Mouse (Mus musculus) liver, adult 10 weeks (tissue): ENCODE data around the gene Apoc1. TPM values are rescaled to one million over a fixed set of nuclear protein-coding genes. Genes with fewer than 3 reads are reported as not detected.

ENCODE experiments used
- polyA plus RNA-seq: library from polyadenylated mRNA; stranded (reverse); fragments of 350-450 nt; fragmentation: Illumina TruSeq; extraction: RNeasy Lipid Tissue Mini Kit (QIAGEN cat#74804); gene quantifications from one replicate; pipeline ENCODE4 v1.2.3, GENCODE M21; 2014; ENCODE audit warnings: low read depth, low replicate concordance

The Apoc1 gene
- polyA plus RNA-seq: 3,872 TPM

DNA sequence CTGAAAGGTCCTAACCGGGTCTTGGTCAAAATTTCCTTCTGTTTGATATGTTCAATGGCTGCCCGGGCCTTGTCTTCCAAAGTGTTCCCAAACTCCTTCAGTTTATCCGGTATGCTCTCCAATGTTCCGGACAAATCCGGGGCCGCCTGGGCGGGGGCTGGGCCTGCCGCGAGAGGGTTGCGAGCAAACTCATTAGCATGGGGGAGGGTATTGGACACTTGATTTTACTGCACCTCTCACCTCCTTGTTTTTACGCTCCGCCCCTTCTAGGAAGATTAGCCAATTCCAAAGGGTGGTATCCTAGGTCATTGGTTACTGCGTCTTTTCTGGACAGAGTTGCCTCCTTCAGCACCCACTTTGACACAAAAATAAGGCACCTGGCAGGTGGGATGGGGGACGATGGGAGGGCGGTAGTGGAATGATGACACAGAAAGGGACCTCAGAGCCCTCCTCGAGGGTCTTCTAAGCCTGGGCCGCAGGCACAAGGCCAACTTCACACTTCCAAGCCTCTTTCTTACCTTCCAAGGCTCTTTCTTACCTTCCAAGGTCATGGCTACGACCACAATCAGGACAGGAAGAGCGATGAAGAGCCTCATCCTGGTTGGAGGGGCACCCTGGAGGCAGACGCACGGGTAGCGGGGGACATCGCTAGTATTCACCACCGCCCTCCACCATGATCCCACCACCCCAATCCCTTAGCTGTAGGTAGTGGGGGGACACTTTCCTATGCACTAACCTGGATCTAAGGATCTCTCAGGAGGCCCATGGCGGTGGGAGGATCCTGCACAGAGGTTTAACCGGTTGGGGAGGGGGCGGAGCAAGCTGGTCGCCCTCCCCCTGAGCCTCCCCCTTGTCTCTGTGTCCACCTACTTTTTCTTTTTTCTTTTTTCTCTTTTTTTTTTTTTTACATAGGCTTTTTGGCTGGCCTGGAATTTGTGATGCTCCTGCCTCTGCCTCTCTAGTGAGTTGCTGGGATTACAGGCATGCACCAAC is at the start of gene Apoc1:
Apoc1 (minus strand) TSS at position 788 of the 993 bp plus-strand sequence.

DNA sequence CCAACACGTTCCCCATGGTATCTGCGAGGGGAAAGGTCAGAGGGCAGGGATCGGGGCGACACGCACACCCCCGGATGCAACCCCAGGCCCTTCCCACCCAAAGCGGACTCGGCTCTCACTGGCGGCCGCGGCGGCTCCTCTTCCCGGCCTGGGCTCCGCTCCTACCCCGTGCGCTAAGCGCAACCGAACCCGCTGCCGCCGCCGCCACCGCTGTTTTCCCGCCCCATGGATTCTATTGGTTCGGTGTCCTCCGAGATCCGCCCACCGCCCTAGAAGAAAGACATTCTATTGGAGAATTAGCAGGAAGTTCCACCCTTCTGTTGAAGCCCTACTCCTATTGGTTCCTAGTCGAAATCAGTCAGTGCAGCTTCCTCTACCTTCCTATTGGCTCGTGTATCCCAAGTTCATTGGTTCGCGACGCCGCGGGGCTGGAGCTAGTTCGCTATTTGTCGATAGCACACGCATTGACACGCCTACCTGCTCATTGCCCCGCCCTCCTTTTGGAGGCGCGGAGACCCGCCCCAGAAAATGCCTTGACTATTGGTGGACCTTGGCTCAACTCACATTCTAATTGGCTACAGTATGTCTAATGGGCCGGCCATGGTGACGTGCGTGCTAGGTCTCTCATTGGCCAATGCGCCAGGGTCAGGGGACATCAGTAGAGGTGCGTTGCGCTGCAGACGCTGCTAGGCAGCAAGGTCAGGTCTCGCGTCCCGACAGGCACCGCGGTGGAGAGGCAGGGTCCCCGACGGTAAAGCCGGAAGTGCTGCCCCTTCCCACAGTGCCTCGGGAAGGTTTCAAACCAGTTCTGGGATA is 23.0 kb upstream of the Apoc1 start, which contains the start of gene Tomm40:
Tomm40 (minus strand) TSS at position 200 of the 816 bp plus-strand sequence.

DNA sequence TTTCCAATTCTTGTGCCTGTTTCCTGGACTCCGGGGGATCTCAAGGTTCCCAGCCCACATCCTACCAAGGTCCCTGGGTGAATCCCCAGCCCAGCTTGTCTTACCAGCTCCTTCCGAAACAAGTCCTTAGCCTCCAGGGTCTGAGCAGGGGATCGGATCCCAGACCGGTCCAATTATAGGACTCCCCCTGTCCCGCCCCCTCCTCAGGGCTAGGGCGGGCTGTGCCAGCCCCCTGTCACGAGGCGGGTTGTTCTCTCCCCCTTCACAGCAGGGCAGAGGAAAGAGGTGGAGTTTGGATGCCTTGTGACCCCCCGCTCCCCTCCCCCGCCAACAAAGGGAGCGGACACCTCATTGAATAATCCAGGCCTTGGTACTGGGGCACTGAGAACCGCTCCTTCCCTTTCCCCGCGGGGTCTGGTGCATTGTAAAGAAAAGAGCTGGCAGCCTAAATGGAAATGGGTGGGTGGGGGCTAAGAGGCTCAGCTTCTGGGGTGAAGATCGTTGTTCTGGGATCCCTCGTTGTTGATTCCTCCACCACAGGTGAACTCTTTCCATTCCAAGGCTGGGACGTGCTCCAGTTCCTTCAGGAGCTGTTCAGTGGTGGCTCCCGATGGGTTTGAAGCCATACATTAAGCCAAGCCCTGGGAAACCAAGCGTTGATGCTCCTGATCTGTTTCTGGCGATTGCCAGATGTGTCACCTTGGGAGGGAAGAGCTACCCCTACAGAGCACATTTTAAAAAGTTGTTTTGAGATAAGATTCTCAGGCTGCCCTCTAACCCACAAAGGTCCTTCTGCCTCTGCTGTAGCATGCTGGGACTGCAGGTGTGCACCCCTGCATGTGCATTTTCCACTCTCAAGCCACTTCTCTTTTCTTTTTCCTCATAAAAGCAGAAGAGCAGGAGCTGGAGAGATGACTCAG is 6.7 kb upstream of the Apoc1 start, which contains the start of gene Apoe:
Apoe (minus strand) TSS at position 282 of the 920 bp plus-strand sequence.

DNA sequence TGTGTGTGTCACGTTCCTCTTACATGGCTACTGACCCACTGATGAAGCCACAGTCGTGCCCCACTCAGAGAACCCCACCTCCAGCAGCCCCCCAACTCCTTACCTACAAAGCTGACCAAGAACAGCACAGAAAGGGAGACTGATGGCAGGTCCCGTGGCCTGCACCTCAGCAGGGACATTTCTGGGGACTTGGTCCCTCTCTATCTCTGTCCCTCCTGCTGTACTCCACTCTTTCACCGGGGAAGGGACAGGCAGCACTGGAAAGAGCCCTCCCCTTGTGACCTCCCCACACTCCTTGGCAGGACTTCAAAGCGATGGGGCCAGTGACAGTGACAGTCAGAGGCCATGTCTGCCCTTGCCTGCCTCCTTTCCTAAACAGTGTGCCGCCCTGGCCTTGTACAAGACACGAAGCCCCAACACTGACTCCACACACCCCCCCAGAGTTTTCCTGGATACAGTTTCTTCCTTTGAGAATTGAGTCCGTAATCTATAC is 11.2 kb downstream of the Apoc1 start, which contains the start of the genes Gm44805 and Apoc4:
Gm44805 (minus strand) TSS at position 222 of the 493 bp plus-strand sequence.
Apoc4 (minus strand) TSS at position 278 of the 493 bp plus-strand sequence.

DNA sequence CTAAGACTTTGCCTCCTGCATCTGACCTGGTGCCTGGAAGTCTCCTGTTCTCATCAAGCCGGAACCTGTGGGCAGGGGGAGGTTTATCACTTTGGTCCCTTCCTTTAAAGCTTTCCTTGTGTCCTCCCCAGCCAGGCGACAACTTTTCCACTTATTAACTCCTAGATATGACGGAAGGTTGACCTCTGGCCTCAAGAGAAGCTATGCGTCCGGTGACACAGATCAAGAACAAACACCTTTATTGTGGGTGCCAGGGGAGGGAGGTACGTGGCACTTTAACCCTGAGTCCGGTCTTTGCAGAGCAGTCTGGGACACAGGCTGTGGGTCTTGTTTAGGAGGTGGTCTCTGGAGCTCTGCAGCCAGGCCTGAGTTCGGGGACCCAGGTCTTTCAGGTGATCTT is 14.6 kb downstream of the Apoc1 start, which contains the start of gene Apoc2:
Apoc2 (minus strand) TSS at position 70 of the 400 bp plus-strand sequence.

DNA sequence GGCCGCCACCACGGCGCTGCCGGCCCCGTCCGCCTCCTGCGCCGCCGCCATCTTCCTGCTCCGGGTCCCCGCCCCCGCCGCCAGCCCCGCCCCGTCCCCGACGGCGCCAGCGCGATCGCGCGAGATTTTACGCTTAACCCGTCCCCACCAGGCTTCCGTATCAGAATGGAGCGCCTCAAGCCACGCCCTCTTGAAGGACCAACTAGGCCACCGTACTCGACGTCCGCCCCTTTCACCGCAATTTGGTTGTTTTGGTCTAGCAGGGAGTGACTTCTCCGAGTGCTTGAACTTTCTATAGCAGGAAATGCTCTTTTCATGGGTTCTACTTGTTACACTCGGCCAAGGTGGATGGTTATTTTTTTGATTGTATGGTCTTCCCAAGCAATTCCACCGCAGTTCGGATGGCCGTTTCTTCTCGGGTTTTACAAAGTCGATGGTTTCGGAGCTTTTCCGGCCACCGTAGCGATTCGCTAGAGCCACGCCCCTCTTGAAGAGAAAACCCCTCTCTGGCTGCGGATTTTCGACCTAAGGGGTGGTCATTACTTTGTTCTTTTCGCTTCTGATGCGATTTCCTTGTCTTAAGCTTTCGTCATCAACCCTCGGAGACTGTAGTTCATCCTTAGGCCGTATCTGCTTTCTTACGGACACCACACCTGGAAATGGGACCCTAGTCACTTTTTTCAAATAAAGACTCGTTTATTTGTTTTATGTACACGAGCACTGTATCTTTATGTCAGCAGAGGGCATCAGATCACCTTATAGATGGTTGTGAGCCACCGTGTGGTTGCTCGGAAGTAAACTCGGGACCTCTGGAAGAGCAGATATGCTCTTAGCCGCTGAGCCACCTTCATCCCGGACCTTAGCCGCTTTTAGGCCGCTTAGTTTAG is 27.3 kb downstream of the Apoc1 start, which contains the start of gene Clptm1:
Clptm1 (minus strand) TSS at position 79 of the 887 bp plus-strand sequence.

Other genes with a start within 250 kb of the Apoc1 start
- 0.82 TPM for gene Mark4, start 233.8 kb downstream of the Apoc1 start, polyA plus RNA-seq
- 0.34 TPM for gene Exoc3l2, start 229.3 kb downstream of the Apoc1 start, polyA plus RNA-seq
- 1.6 TPM for gene Bloc1s3, start 184.3 kb downstream of the Apoc1 start, polyA plus RNA-seq
- gene Trappc6a, start 184.3 kb downstream of the Apoc1 start, polyA plus RNA-seq: not detected
- gene Nkpd1, start 174.8 kb downstream of the Apoc1 start, polyA plus RNA-seq: not detected
- 1.3 TPM for gene Ppp1r37, start 129.6 kb downstream of the Apoc1 start, polyA plus RNA-seq
- not detected for gene Zfp296, start 115.4 kb downstream of the Apoc1 start, polyA plus RNA-seq
- gene Gemin7, start 115.1 kb downstream of the Apoc1 start, polyA plus RNA-seq: 10.5 TPM
- 1.7 TPM for gene Clasrp, start 88.2 kb downstream of the Apoc1 start, polyA plus RNA-seq
- gene Relb, start 63.2 kb downstream of the Apoc1 start, polyA plus RNA-seq: 0.11 TPM
- gene Clptm1, start 27.6 kb downstream of the Apoc1 start, polyA plus RNA-seq: 20.7 TPM
- 44.8 TPM for gene Apoc2, start 14.7 kb downstream of the Apoc1 start, polyA plus RNA-seq
- gene Gm44805, start 11.2 kb downstream of the Apoc1 start, polyA plus RNA-seq: not detected
- gene Apoc4, start 11.2 kb downstream of the Apoc1 start, polyA plus RNA-seq: 123 TPM
- 941 TPM for gene Apoe, start 6.5 kb upstream of the Apoc1 start, polyA plus RNA-seq
- gene Tomm40, start 22.8 kb upstream of the Apoc1 start, polyA plus RNA-seq: 1.1 TPM
- 2.6 TPM for gene Nectin2, start 57.8 kb upstream of the Apoc1 start, polyA plus RNA-seq
- gene Bcam, start 78.4 kb upstream of the Apoc1 start, polyA plus RNA-seq: 0.16 TPM
- gene Cblc, start 104.1 kb upstream of the Apoc1 start, polyA plus RNA-seq: 2.6 TPM
- gene Bcl3, start 130.1 kb upstream of the Apoc1 start, polyA plus RNA-seq: 5.4 TPM
- not detected for gene Gm19345, start 159.3 kb upstream of the Apoc1 start, polyA plus RNA-seq
- not detected for gene Ceacam16, start 168.6 kb upstream of the Apoc1 start, polyA plus RNA-seq
- gene Ceacam19, start 195.3 kb upstream of the Apoc1 start, polyA plus RNA-seq: not detected
- gene Pvr, start 228.5 kb upstream of the Apoc1 start, polyA plus RNA-seq: 7.0 TPM